ENCODE assay signal across 23 mouse cellular contexts in the genomic region with DNA sequence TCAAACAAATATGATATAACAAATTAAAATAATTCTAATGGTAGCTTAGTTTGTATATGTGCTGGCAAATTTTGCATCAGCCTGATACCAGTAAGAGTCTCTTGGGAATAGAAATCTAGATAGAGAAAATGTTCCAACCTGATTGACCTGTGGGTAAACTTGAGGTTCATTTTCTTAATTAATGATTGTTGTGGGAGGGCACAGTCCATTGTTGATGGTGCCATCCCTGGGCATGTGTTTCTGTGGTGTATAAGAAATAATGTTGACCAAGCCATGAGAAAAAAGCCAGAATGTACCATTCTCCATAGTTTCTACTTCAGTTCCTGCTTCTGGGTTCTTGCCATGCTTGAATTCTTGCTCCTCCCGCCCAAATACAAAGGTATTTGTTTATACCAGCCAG.
"Had no signal": no experiment of that assay in that cellular context is flagged by ENCODE, and none has a peak within 500 bp of the region (broad histone marks: within the 10 kb centered on the region; RNA-seq: fewer than 3 reads in every experiment).

No protein-coding gene starts in this region.

- H3K4me1 ChIP-seq: heart, embryonic 15.5 days; hindbrain, embryonic 13.5 days; hindbrain, embryonic 15.5 days; kidney, embryonic 15.5 days; limb, embryonic 13.5 days; limb, embryonic 15.5 days; liver, embryonic 12.5 days had no signal

- H3K4me2 ChIP-seq: heart, embryonic 11.5 days; heart, embryonic 13.5 days; heart, embryonic 15.5 days; hindbrain, embryonic 13.5 days; hindbrain, embryonic 15.5 days; kidney, embryonic 15.5 days; limb, embryonic 13.5 days; limb, embryonic 15.5 days; liver, embryonic 12.5 days had no signal

- H3K9me3 ChIP-seq: heart, embryonic 15.5 days; hindbrain, embryonic 13.5 days; kidney, embryonic 15.5 days; limb, embryonic 13.5 days; limb, embryonic 15.5 days; liver, embryonic 12.5 days had no signal

- H3K9ac ChIP-seq: forebrain, postnatal 0 days; heart, embryonic 13.5 days; heart, embryonic 15.5 days; hindbrain, embryonic 13.5 days; hindbrain, embryonic 15.5 days; kidney, embryonic 15.5 days; limb, embryonic 13.5 days; limb, embryonic 15.5 days; liver, embryonic 12.5 days; liver, embryonic 14.5 days had no signal

- H3K4me3 ChIP-seq: heart, adult 2 months; heart, embryonic 13.5 days; heart, embryonic 15.5 days; hindbrain, embryonic 13.5 days; hindbrain, embryonic 15.5 days; kidney, embryonic 15.5 days; limb, embryonic 13.5 days; limb, embryonic 15.5 days; liver, embryonic 12.5 days had no signal

- H3K36me3 ChIP-seq: heart, embryonic 13.5 days; heart, embryonic 15.5 days; hindbrain, embryonic 13.5 days; hindbrain, embryonic 15.5 days; kidney, embryonic 15.5 days; limb, embryonic 13.5 days; limb, embryonic 15.5 days; liver, embryonic 12.5 days had no signal

- H3K27me3 ChIP-seq: heart, embryonic 13.5 days; heart, embryonic 15.5 days; hindbrain, embryonic 13.5 days; hindbrain, embryonic 15.5 days; kidney, embryonic 15.5 days; limb, embryonic 13.5 days; limb, embryonic 15.5 days; liver, embryonic 12.5 days had no signal

- ATAC-seq: forebrain, postnatal 0 days; hindbrain, postnatal 0 days; intestine, embryonic 16.5 days; liver, embryonic 12.5 days had no signal

- H3K27ac ChIP-seq: heart, adult 2 months; heart, embryonic 13.5 days; heart, embryonic 15.5 days; hindbrain, embryonic 13.5 days; hindbrain, embryonic 15.5 days; hindbrain, postnatal 0 days; kidney, embryonic 15.5 days; limb, embryonic 13.5 days; limb, embryonic 15.5 days; liver, embryonic 12.5 days; liver, embryonic 14.5 days had no signal

- DNase-seq: forebrain, postnatal 0 days; gastrocnemius, postnatal 14 days; gastrocnemius, postnatal 36 days; heart, adult 11 months; heart, adult 2 months; heart, postnatal 14 days; heart, postnatal 36 days; kidney, postnatal 14 days; layer of hippocampus, adult 9-11 months; layer of hippocampus, postnatal 36 days; left cerebral cortex, postnatal 4 days had no signal
